Mouse (Mus musculus) forebrain, embryonic 12.5 days (tissue): ENCODE measurements around the gene Tbc1d10a. TPM values are rescaled to one million over a fixed set of nuclear protein-coding genes. Genes with fewer than 3 reads are reported as not detected.

ENCODE experiments used
- microRNA-seq: library from miRNA; unstranded; fragments of <30 nt; microRNA quantifications from one replicate; pipeline ENCODE4, GENCODE M21; 2017
- polyA plus RNA-seq: library from polyadenylated mRNA; unstranded; fragments of >200 nt; fragmentation: Nextera tagmentation; extraction: Ambion mirVana; gene quantifications from 2 replicates; pipeline ENCODE4 v1.2.1, GENCODE M21; 2016

Gene Tbc1d10a
- polyA plus RNA-seq, 1 experiment from 2014 or later: 26.7 TPM

Small RNA genes within 50 kb of the gene (microRNA-seq; reads per million reads assigned to microRNA genes)
- gene Mir3060: 6.8 reads per million, percentile 22 among the genes with 10 or more reads in this experiment

Other genes starting within 250 kb of the Tbc1d10a start
- gene Pes1, start 222.8 kb upstream of the Tbc1d10a start, polyA plus RNA-seq: 81.2 and 92.8 TPM in 2 replicates
- gene 4930556J24Rik, start 210.0 kb upstream of the Tbc1d10a start, polyA plus RNA-seq: 0.27 and 0.46 TPM in 2 replicates
- gene Gal3st1, start 203.2 kb upstream of the Tbc1d10a start, polyA plus RNA-seq: 0.95 and 1.3 TPM in 2 replicates
- gene Sec14l4, start 155.3 kb upstream of the Tbc1d10a start, polyA plus RNA-seq: 0.42 TPM in 1 of 2 replicates, not detected in the other
- 0.26 TPM in 1 of 2 replicates, not detected in the other for gene Sec14l3, start 121.9 kb upstream of the Tbc1d10a start, polyA plus RNA-seq
- 5.6 and 8.0 TPM in 2 replicates for gene Mtfp1, start 91.3 kb upstream of the Tbc1d10a start, polyA plus RNA-seq
- 2.6 and 3.2 TPM in 2 replicates for gene Sec14l2, start 63.4 kb upstream of the Tbc1d10a start, polyA plus RNA-seq
- 35.5 and 37.0 TPM in 2 replicates for gene Rnf215, start 51.6 kb upstream of the Tbc1d10a start, polyA plus RNA-seq
- gene Ccdc157, start 26.5 kb upstream of the Tbc1d10a start, polyA plus RNA-seq: 7.4 and 8.5 TPM in 2 replicates
- gene Sf3a1, start 26.4 kb upstream of the Tbc1d10a start, polyA plus RNA-seq: 83.9 and 88.4 TPM in 2 replicates
- 1.8 and 2.2 TPM in 2 replicates for gene Castor1, start 31.4 kb downstream of the Tbc1d10a start, polyA plus RNA-seq
- gene Osm, start 49.6 kb downstream of the Tbc1d10a start, polyA plus RNA-seq: not detected in 2 replicates
- gene Lif, start 70.8 kb downstream of the Tbc1d10a start, polyA plus RNA-seq: 0.06 TPM in 1 of 2 replicates, not detected in the other